Mouse (Mus musculus): ENCODE data around the gene Npas3.

Npas3 gene

DNA sequence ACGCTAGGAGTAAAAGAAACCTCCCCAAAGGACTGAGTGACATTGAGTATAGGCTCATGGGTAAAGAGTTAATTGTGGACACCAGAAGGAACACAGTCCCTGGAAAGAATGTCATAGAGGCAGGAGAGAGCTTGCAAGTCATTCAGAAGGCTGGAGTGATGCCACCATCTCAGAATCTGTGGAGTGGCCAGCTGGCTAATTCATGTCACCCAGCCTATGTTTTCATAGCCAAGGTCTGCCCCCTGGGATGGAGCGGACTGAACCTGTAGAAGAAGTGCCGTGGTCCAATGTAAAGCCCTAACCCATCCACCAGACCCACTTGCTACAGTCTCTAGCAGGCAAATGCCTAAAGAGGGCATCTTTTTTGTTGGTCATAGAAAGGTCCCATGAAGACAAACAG is 832.5 kb downstream of the Npas3 start:
- no peak for DNase-seq

DNA sequence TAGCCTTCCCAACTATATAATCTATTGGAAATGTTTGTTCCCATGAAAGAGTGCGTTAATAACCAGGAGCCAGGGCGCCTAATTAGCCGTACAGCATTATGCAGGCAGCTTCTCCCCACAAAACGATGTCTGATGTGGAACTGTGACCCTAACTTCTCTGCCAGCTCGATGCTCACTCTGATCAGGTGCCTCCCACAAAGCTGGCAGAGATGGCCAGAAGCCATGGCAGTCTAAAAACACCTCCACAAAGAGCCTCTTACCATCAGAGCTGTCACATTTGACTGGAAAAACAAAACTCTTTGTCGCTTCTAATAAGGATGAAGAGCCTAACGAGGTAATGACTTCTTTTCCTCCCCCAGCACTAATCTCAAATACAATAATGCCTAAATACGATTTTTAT is 845.3 kb downstream of the Npas3 start:
- DNase-seq = no peak

DNA sequence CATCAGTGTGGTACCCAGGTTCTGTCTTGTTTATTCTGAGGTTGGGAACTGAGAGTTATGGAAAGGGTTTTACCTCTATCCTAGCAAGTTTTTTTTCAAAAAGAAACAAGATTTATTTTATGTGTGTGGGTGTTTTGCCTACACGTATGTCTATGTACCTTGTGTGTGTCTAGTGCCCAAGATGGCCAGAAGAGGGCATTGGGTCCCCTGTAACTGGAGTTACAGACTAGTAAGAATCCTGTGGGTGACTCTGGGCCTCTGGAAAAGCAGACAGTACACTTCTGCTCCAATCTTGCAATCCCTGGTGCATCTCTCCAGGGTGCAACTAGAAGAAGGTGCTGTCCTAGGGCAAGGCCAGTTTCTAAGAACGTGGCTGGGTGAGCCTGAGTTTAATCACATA is 848.0 kb downstream of the Npas3 start:
- DNase-seq = no peak

DNA sequence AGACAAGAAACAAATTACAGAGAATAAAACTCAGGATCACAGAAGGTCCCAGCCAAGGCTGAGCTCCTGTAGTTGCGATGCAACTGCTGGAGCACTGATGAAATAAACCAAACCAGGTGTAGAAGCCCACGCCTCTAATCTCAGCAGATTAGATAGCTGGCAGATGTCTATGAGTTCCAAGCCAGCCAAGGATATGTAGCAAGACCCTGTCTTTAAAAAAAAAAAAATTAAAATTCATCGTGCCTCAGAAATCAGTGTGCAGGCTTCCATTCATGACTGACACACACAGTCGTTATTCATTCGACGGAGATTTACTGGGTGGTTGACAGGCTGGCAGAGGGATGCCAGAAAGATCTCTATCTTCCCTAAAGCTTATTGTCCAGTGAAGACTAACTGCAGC is 849.7 kb downstream of the Npas3 start:
- no peak for DNase-seq

DNA sequence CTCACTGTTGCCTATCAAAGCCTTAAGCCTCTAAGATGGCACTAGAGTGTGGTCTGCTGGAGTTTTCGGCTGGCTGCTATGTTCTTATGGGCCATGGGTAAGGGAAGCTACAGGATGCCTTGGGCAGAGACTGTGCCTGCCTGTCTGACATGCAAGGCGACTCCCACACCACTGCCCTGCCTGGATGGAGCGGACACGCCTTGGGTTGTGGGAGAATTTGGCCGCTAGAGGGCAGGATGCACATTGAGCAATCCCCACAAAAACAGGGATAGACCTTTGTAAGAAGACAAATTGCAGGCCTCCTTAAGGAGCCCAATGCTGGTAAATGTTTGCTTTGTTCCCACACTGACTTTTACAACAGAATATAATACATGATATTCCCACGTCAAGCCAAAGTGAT is 850.3 kb downstream of the Npas3 start:
- peak; percentile 70 to 81 for DNase-seq

DNA sequence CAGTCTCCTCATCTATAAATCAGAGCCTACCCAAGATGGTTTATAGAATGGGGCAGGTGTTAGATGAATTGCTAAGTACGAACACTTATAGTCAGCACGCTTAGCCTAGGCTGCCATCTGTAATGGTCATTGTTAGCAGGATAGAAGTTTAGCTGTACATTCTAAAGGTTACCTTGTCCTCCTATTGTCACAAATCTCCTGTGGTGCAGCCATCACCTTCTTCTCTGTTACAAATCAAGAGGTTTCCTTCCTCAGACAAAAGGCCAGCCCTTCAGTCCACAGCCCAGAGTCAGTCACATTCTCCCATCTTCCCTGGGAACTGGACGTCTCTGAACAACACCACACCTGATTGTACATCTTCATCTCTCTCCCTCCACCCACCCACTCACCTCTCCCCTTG is 851.0 kb downstream of the Npas3 start:
- no peak for DNase-seq

- no peak for DNase-seq
Observed at GRCm38 (mm10) chr12:54101307-54101870, 852.9 kb downstream of the Npas3 start.

- no peak for DNase-seq
Observed at GRCm38 (mm10) chr12:54102500-54102899, 854.0 kb downstream of the Npas3 start.

DNA sequence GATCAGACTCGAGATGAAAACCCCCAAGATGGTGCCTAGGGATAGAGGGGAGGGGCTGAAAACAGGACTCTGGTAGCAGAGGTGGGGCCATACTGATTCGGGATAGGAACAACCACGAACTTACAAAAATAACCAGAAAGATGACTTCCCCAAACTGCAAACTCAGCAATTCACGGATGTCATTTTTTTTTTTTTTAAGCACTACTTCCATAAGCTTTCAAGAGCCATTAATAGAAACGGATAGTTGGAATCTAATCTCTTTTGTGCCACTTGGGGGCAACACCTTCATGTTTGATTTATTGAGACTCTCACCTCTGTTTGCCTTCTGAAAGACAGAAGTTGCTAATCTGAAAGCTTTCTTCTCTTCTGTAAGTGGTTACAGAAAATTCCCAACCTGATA is 857.1 kb downstream of the Npas3 start:
- no peak for DNase-seq

DNA sequence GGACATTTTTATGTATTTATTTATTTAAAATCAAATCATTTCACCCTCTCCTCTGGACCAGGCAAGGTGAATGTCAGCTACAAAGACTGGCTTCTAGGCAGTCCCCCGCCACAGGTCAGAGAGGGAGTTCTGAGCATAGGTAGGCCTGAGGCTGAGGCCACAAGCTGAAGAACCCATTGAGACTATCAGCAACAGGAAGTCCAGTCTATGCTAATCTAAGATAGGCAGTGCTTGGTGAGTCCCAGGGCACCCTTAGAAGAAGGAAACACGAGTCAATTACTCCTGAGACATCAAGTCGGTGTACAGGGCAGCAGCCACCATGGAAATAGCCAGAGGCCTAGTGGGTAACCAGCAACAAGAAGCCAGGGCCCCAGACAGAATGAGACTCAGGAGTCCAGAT is 857.5 kb downstream of the Npas3 start:
- DNase-seq = no peak

DNA sequence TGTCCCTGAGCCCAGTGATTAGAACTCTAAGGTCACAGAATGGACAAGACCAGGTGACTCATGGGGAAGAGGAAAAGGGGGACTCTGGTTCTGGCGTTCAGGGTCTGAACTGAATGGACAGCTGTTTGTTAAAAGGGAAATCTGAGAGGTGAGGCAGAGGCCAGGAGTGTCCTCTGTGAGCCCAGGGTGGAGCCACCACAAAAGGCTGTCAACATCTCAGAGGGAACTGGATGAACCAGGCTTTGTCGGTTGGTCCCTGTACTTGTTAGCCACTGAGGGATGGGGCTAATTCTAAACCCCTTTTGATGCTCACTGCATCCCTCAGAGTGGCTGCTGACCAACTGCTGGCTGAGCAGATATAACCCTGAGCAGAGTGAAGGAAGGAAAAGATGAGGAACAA is 861.9 kb downstream of the Npas3 start:
- DNase-seq = no peak

GRCm38 (mm10) chr12:54110930-54111329 is 862.5 kb downstream of the Npas3 start:
- no peak for DNase-seq

DNA sequence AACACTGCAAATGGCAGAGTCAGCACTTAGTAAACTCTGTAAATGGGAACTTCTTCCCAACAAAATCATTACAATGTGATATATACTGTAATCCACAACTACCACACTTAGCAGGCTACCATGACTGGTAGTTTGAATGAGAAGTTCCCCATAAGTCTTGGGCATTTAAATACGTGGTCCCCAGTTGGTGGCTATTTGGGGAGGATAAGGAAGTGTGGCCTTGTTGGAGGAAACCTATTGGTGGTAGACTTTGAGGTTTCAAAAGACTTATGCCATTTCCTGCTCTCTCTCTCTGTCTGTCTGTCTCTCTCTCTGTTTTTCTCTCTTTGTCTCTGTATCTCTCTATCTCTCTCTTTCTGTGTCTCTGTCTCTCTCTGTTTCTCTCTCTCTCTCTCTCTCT is 871.9 kb downstream of the Npas3 start:
- DNase-seq = no peak

DNA sequence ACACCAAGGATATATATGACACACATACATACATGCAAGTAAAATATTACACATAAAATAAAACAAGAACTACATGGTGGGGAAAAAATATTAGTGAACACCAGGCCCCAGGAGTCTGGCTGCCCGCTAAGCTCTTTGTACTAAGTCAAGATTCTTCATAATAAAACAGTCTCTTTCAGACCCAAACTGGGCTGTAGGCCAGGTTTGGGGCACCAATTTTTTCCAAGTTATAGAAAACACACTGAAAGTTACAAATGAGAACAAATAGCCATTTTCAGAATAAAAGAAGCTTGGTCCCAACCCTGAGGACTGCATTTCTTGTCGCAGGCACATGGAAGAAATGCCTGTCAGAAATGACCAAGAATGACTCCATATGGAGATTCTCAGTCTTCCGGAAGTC is 872.8 kb downstream of the Npas3 start:
- DNase-seq = no peak

Data from lung, postnatal 4 days (tissue).